Mouse (Mus musculus): ENCODE results near the gene Eif1. TPM values are rescaled to one million over a fixed set of nuclear protein-coding genes. Genes with fewer than 3 reads are reported as not detected.

Gene Eif1
- polyA plus RNA-seq, 1 experiment from 2014 or later = 1,476 TPM

- H3K4me2 ChIP-seq (ENCODE audit: low read length) = no peak overlapping the region
- H3K27me3 ChIP-seq (ENCODE audit: control insufficient read depth, insufficient read depth, low read length) = peaks cover 4% of the 10 kb centered on the region; the same call in 1 of the 2 replicates
- peak; percentile 57; the same call in 1 of the 2 replicates for ATAC-seq (ENCODE audit: low FRiP score, low TSS enrichment)
- H3K4me3 ChIP-seq (replicated peaks; ENCODE audit: low read depth, low read length) = no peak overlapping the region
- no peaks in the 10 kb centered on the region for H3K4me1 ChIP-seq (ENCODE audit: control insufficient read depth, insufficient read depth, low read length)
- H3K9me3 ChIP-seq (ENCODE audit: control insufficient read depth, low read length) = no peaks in the 10 kb centered on the region
- 14% methylated on average over 8 of the region's 8 CpGs for WGBS
- H3K9ac ChIP-seq (replicated peaks; ENCODE audit: low read length) = no peak overlapping the region
- H3K36me3 ChIP-seq (ENCODE audit: control insufficient read depth, insufficient read depth, low read length) = no peaks in the 10 kb centered on the region
- peak; percentile 87 for DNase-seq
- H3K27ac ChIP-seq (replicated peaks; ENCODE audit: low read depth, low read length) = 0 out of 2 replicates have a peak overlapping the region, but pooled peaks have one; percentile 20
Measured at GRCm38 (mm10) chr11:100362209-100362978, 42.7 kb downstream of the Eif1 start.

GRCm38 (mm10) chr11:100362979-100363562, 43.4 kb downstream of the Eif1 start:
- H3K27me3 ChIP-seq (ENCODE audit: control insufficient read depth, insufficient read depth, low read length) = peaks cover 4% of the 10 kb centered on the region; the same call in 1 of the 2 replicates
- no peak overlapping the region for H3K27ac ChIP-seq (replicated peaks; ENCODE audit: low read depth, low read length)
- 22% methylated on average over 12 of the region's 12 CpGs for WGBS
- no peak overlapping the region for H3K9ac ChIP-seq (replicated peaks; ENCODE audit: low read length)
- H3K4me1 ChIP-seq (ENCODE audit: control insufficient read depth, insufficient read depth, low read length) = no peaks in the 10 kb centered on the region
- ATAC-seq (ENCODE audit: low FRiP score, low TSS enrichment) (no peak), DNase-seq (peak; percentile 78)
- no peaks in the 10 kb centered on the region for H3K9me3 ChIP-seq (ENCODE audit: control insufficient read depth, low read length)
- no peaks in the 10 kb centered on the region for H3K36me3 ChIP-seq (ENCODE audit: control insufficient read depth, insufficient read depth, low read length)
- no peak overlapping the region for H3K4me3 ChIP-seq (replicated peaks; ENCODE audit: low read depth, low read length)
- no peak overlapping the region for H3K4me2 ChIP-seq (ENCODE audit: low read length)

- ATAC-seq (ENCODE audit: low FRiP score, low TSS enrichment) = no peak
- Histone ChIP-seq H3K4me2 (ENCODE audit: low read length) (no peak overlapping the region), H3K9ac (replicated peaks; ENCODE audit: low read length) (no peak overlapping the region), H3K27ac (replicated peaks; ENCODE audit: low read depth, low read length) (no peak overlapping the region), H3K27me3 (ENCODE audit: control insufficient read depth, insufficient read depth, low read length) (no peaks in the 10 kb centered on the region), H3K4me1 (ENCODE audit: control insufficient read depth, insufficient read depth, low read length) (no peaks in the 10 kb centered on the region), H3K36me3 (ENCODE audit: control insufficient read depth, insufficient read depth, low read length) (peaks cover 43% of the 10 kb centered on the region), H3K4me3 (replicated peaks; ENCODE audit: low read depth, low read length) (no peak overlapping the region), H3K9me3 (ENCODE audit: control insufficient read depth, low read length) (no peaks in the 10 kb centered on the region)
- no peak for DNase-seq
- WGBS = 84% methylated on average over 7 of the region's 7 CpGs
Measured at GRCm38 (mm10) chr11:100369145-100369544, 49.5 kb downstream of the Eif1 start.

GRCm38 (mm10) chr11:100369822-100370221, 50.1 kb downstream of the Eif1 start:
- WGBS = 84% methylated on average over 8 of the region's 8 CpGs
- no peak for ATAC-seq (ENCODE audit: low FRiP score, low TSS enrichment)
- Histone ChIP-seq H3K9ac (replicated peaks; ENCODE audit: low read length) (no peak overlapping the region), H3K27ac (replicated peaks; ENCODE audit: low read depth, low read length) (no peak overlapping the region), H3K4me1 (ENCODE audit: control insufficient read depth, insufficient read depth, low read length) (no peaks in the 10 kb centered on the region), H3K36me3 (ENCODE audit: control insufficient read depth, insufficient read depth, low read length) (peaks cover 47% of the 10 kb centered on the region), H3K9me3 (ENCODE audit: control insufficient read depth, low read length) (no peaks in the 10 kb centered on the region), H3K4me2 (ENCODE audit: low read length) (no peak overlapping the region), H3K27me3 (ENCODE audit: control insufficient read depth, insufficient read depth, low read length) (no peaks in the 10 kb centered on the region), H3K4me3 (replicated peaks; ENCODE audit: low read depth, low read length) (no peak overlapping the region)
- no peak for DNase-seq

Other genes with a start within 250 kb of the Eif1 start
- not detected in 2 replicates for gene Krt32, start 231.7 kb upstream of the Eif1 start, polyA plus RNA-seq (2014; fragmentation: Nextera tagmentation; extraction: Ambion mirVana)
- gene Krt35, start 223.6 kb upstream of the Eif1 start, polyA plus RNA-seq (2014; fragmentation: Nextera tagmentation; extraction: Ambion mirVana) = not detected in 2 replicates
- not detected in 2 replicates for gene Krt36, start 214.3 kb upstream of the Eif1 start, polyA plus RNA-seq (2014; fragmentation: Nextera tagmentation; extraction: Ambion mirVana)
- not detected in 2 replicates for gene Krt13, start 198.3 kb upstream of the Eif1 start, polyA plus RNA-seq (2014; fragmentation: Nextera tagmentation; extraction: Ambion mirVana)
- 0.16 TPM in 1 of 2 replicates, not detected in the other for gene Krt15, start 184.0 kb upstream of the Eif1 start, polyA plus RNA-seq (2014; fragmentation: Nextera tagmentation; extraction: Ambion mirVana)
- 0.72 and 1.4 TPM in 2 replicates for gene Krt19, start 171.2 kb upstream of the Eif1 start, polyA plus RNA-seq (2014; fragmentation: Nextera tagmentation; extraction: Ambion mirVana)
- not detected in 2 replicates for gene Krt9, start 126.6 kb upstream of the Eif1 start, polyA plus RNA-seq (2014; fragmentation: Nextera tagmentation; extraction: Ambion mirVana)
- gene Krt14, start 112.3 kb upstream of the Eif1 start, polyA plus RNA-seq (2014; fragmentation: Nextera tagmentation; extraction: Ambion mirVana) = not detected in 2 replicates
- not detected in 2 replicates for gene Krt16, start 71.0 kb upstream of the Eif1 start, polyA plus RNA-seq (2014; fragmentation: Nextera tagmentation; extraction: Ambion mirVana)
- not detected in 2 replicates for gene Krt17, start 58.9 kb upstream of the Eif1 start, polyA plus RNA-seq (2014; fragmentation: Nextera tagmentation; extraction: Ambion mirVana)
- gene Krt42, start 50.0 kb upstream of the Eif1 start, polyA plus RNA-seq (2014; fragmentation: Nextera tagmentation; extraction: Ambion mirVana) = not detected in 2 replicates
- gene Gast, start 14.5 kb downstream of the Eif1 start, polyA plus RNA-seq (2014; fragmentation: Nextera tagmentation; extraction: Ambion mirVana) = 0.93 and 1.3 TPM in 2 replicates
- 108 and 170 TPM in 2 replicates for gene Hap1, start 36.2 kb downstream of the Eif1 start, polyA plus RNA-seq (2014; fragmentation: Nextera tagmentation; extraction: Ambion mirVana)
- 70.0 and 75.2 TPM in 2 replicates for gene Jup, start 77.9 kb downstream of the Eif1 start, polyA plus RNA-seq (2014; fragmentation: Nextera tagmentation; extraction: Ambion mirVana)
- gene P3h4, start 95.0 kb downstream of the Eif1 start, polyA plus RNA-seq (2014; fragmentation: Nextera tagmentation; extraction: Ambion mirVana) = 13.9 and 16.4 TPM in 2 replicates
- 9.0 and 20.1 TPM in 2 replicates for gene Fkbp10, start 95.8 kb downstream of the Eif1 start, polyA plus RNA-seq (2014; fragmentation: Nextera tagmentation; extraction: Ambion mirVana)
- 84.9 and 100 TPM in 2 replicates for gene Nt5c3b, start 121.9 kb downstream of the Eif1 start, polyA plus RNA-seq (2014; fragmentation: Nextera tagmentation; extraction: Ambion mirVana)
- 0.55 and 0.82 TPM in 2 replicates for gene Klhl10, start 122.0 kb downstream of the Eif1 start, polyA plus RNA-seq (2014; fragmentation: Nextera tagmentation; extraction: Ambion mirVana)
- 17.6 and 18.8 TPM in 2 replicates for gene Klhl11, start 152.9 kb downstream of the Eif1 start, polyA plus RNA-seq (2014; fragmentation: Nextera tagmentation; extraction: Ambion mirVana)
- gene Acly, start 208.1 kb downstream of the Eif1 start, polyA plus RNA-seq (2014; fragmentation: Nextera tagmentation; extraction: Ambion mirVana) = 161 and 219 TPM in 2 replicates
- gene Ttc25, start 225.7 kb downstream of the Eif1 start, polyA plus RNA-seq (2014; fragmentation: Nextera tagmentation; extraction: Ambion mirVana) = 1.9 and 2.5 TPM in 2 replicates